Mouse (Mus musculus): ENCODE results near the gene Ooep. TPM values are rescaled to one million over a fixed set of nuclear protein-coding genes. Genes with fewer than 3 reads are reported as not detected.
"Not testable (repeated sequence)": the region's sequence is repeated elsewhere in the genome, so short reads cannot be mapped to it uniquely, and the experiment has no call there.

The Ooep gene
- polyA plus RNA-seq, 1 experiment from 2014 or later: 0.97 TPM

DNA sequence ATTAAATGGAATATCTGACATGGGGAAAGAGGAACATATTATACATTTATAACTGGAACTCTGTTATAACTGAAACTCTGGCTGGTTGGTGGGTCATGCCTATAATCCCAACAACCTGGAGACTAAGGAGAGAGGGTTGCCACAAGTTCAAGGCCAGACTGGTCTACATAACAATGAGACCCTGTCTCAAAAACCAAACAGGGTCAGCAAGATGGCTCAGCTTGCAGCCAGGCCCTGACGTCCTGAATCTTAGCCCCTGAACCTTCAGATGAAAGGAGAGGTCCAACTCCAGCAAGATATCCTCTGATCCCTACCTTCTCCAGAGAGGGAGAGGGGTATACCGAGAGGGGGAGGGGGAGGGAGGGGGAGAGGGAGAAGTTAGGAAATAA, 18.0 kb downstream of the Ooep start:
- no peak overlapping the region for H3K4me3 ChIP-seq
- H3K4me1 ChIP-seq: no peaks in the 10 kb centered on the region
- WGBS: 24% methylated on average over 2 of the region's 2 CpGs
- no peak overlapping the region for H3K27ac ChIP-seq
- no peak for DNase-seq (ENCODE audit: low spot score)
- no peaks in the 10 kb centered on the region for H3K9me3 ChIP-seq
- H3K27me3 ChIP-seq (ENCODE audit: insufficient read depth, poor library complexity, severe bottlenecking): no peaks in the 10 kb centered on the region
- no peaks in the 10 kb centered on the region for H3K36me3 ChIP-seq

DNA sequence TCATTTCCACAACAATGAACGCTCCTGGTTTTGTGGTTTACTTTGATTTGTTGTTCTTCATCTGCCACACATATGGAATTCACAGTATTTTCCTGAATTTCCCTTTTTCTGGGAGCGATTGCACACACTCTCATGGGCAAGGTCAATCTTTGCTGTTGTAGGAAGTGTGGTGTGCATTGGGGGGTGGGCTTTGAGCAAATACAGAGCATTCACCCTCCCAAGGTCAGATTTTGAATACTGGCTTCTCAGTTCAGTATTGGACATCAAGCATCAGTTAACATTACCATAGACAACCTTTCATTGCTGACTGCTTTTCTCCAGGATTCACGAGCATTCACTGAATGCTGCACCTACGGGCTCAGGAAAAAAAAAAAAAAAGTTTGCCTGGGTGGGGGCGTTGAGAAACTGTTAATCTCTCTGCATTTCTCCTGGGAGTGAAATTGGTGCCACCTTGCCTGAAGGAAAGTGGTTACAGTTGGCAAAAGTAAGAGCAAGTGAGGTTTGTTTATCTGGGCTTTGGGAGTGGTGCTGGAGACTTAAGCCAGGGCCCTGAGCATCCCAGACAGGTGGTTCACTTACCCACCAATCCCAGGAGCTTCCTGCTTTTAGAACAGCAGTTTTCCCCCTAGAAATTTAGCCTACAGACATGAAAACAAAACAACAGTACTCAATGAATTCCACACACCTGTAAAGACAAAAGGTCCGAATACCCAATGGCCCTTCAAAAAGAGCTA, 18.6 kb downstream of the Ooep start:
- H3K9me3 ChIP-seq: no peaks in the 10 kb centered on the region
- DNase-seq (ENCODE audit: low spot score): no peak
- no peaks in the 10 kb centered on the region for H3K27me3 ChIP-seq (ENCODE audit: insufficient read depth, poor library complexity, severe bottlenecking)
- no peak overlapping the region for H3K4me3 ChIP-seq
- no peak overlapping the region for H3K27ac ChIP-seq
- H3K36me3 ChIP-seq: no peaks in the 10 kb centered on the region
- H3K4me1 ChIP-seq: no peaks in the 10 kb centered on the region
- WGBS: 72% methylated on average over 6 of the region's 6 CpGs

DNA sequence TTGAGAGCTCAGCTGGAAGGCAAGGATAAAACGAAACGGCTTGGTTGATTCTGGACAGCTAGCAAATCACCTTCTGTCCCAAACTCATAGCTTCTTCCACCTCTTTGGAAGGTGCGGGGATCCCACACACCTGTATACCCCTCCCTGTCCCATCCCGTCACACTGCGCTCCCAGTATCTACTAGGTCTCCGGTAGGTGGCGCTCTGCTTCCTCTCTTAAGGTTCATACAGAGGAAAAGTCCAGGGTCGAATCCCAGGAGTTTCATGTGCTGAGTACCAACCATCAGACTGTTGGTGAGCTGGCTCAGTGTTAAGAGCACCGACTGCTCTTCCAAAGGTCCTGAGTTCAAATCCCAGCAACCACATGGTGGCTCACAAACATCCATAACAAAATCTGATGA, 20.5 kb downstream of the Ooep start:
- Histone ChIP-seq H3K27me3 (ENCODE audit: insufficient read depth, poor library complexity, severe bottlenecking) (no peaks in the 10 kb centered on the region), H3K4me1 (peaks cover 3% of the 10 kb centered on the region; the same call in 1 of the 2 replicates), H3K27ac (no peak overlapping the region), H3K4me3 (no peak overlapping the region), H3K9me3 (no peaks in the 10 kb centered on the region), H3K36me3 (no peaks in the 10 kb centered on the region)
- WGBS: 11% methylated on average over 9 of the region's 9 CpGs
- DNase-seq (ENCODE audit: low spot score): peak; percentile 79

DNA sequence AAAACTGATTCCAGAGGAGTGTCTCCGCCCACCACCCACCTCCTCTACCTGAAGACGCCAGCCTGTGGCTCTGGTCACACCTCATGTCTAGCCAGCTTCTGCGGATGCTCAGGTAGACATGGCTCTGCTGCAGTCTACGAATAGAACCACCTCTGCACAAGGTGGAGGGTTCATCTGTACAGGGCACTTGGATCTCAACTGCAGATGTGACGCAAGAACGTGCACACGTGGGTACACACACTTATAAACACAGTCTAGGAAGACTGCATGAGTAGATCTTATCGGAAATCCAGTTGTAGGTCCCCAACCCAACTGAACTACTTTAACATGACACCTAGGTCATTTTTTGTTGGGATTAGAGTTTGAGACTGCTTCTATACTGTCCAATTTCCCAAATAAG, 22.9 kb downstream of the Ooep start, which contains the start of gene Gsta2:
Gene Gsta2, minus strand, starts transcription at position 178 of the 400 bp plus-strand sequence.
- Histone ChIP-seq H3K36me3 (no peaks in the 10 kb centered on the region), H3K4me1 (peaks cover 3% of the 10 kb centered on the region; the same call in 1 of the 2 replicates), H3K27ac (no peak within 1 kb of the TSS), H3K27me3 (ENCODE audit: insufficient read depth, poor library complexity, severe bottlenecking) (no peaks in the 10 kb centered on the region), H3K9me3 (no peaks in the 10 kb centered on the region), H3K4me3 (no peak within 1 kb of the TSS)
- WGBS: 84% methylated on average over 8 of the region's 8 CpGs
- DNase-seq (ENCODE audit: low spot score): no peak

DNA sequence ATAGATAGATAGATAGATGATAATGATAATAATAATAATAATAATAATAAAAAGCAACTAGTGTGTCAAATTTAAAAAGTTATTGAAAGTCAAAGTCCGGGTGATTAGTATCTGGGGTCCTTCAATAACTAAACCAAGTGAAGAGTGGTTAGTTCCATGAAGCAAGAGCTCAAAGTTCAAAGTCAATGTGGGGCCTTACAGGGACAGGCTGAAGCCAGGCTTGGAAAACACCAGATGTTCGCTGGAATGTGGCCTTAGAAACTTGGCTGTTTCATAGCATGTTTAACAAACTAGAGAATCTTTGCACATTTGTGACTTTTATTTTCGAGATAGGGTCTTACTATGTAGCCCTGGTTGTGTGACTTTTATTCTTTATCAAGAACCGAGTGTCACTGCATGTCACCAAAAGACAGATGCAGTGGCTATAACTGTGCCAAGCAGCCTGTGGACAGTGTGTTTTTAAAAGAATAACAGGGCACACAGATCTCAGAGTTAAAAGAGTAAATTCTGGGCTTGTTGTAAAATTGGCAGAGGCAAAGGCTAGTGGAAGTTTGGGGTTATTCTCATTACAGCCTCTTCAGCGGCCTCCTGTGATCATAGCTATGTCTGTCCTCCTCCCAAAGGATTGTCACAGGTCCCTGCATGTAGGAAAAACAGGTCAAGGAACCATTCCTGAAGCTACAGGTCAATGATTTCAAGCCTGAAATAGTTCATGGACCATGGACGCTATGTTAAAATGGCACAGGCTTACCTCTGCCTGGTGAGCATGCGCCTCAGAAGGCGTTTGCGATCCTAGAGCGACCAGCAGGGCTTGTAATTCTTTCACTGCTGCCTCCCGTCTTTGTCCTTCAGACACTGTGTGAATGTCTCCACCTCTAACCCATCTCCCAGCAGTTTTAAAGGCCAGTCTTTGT, 23.6 kb downstream of the Ooep start:
- Histone ChIP-seq H3K9me3 (no peaks in the 10 kb centered on the region), H3K4me3 (no peak overlapping the region), H3K4me1 (peaks cover 3% of the 10 kb centered on the region; the same call in 1 of the 2 replicates), H3K27me3 (ENCODE audit: insufficient read depth, poor library complexity, severe bottlenecking) (no peaks in the 10 kb centered on the region), H3K27ac (no peak overlapping the region), H3K36me3 (no peaks in the 10 kb centered on the region)
- 72% methylated on average over 11 of the region's 11 CpGs for WGBS
- DNase-seq (ENCODE audit: low spot score): no peak

DNA sequence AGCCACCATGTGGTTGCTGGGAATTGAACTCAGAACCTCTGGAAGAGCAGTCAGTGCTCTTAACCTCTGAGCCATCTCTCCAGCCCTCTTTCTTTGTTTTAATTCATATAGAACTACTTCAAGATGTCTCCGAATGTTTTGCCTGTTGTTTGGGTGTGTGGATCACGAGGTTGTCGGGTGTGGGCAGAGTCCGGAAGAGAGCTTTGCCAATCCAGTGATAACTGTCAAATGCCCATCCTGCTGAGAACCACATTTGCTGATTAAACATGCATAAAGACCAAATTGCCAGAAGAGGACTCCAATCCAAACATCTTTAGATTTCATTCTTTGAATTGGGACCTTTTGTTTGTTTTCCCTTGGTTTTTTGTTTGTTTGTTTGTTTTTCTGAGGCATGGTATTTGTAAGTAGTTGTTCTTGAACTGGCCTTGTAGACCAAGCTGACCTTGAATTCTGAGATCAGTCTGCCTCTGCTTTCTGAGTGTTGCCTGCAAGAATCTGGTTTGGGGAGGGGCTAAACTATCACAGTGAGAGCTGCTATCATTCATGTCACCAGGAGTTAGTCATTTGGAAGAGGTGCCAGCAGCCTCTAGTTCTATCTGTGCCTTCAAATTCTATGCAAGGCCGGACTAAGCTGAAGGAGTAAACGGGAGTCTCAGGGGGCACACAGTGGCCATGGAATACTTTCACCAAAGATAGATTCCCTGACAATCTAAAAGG, 26.9 kb downstream of the Ooep start:
- H3K36me3 ChIP-seq: no peaks in the 10 kb centered on the region
- H3K27ac ChIP-seq: no peak overlapping the region
- no peaks in the 10 kb centered on the region for H3K9me3 ChIP-seq
- H3K27me3 ChIP-seq (ENCODE audit: insufficient read depth, poor library complexity, severe bottlenecking): no peaks in the 10 kb centered on the region
- H3K4me1 ChIP-seq: peaks cover 3% of the 10 kb centered on the region; the same call in 1 of the 2 replicates
- DNase-seq (ENCODE audit: low spot score): no peak
- no peak overlapping the region for H3K4me3 ChIP-seq
- 68% methylated on average over 6 of the region's 6 CpGs for WGBS

DNA sequence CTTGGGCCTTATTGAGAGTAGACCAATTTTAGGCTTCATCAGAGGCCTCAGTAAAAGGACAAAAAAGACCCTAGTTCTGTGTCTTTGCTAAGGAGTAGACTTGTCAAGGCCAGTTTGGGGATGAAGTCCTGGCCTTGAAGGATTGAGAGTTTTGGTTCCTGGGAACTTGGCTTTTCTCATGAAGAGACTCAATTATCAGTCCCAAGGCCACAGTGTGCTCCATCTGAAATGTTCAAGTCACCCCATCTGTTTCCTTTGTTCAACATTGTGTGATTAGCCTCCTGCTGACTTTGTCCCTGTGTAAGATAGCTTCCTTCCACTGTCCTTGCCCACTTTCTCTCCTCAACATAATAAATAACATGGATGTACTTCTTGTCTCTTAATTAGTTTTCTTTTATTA, 28.5 kb downstream of the Ooep start:
- not testable (repeated sequence) for DNase-seq (ENCODE audit: low spot score); H3K9me3 ChIP-seq; H3K36me3 ChIP-seq; H3K4me1 ChIP-seq; H3K4me3 ChIP-seq; H3K27me3 ChIP-seq (ENCODE audit: insufficient read depth, poor library complexity, severe bottlenecking); H3K27ac ChIP-seq

DNA sequence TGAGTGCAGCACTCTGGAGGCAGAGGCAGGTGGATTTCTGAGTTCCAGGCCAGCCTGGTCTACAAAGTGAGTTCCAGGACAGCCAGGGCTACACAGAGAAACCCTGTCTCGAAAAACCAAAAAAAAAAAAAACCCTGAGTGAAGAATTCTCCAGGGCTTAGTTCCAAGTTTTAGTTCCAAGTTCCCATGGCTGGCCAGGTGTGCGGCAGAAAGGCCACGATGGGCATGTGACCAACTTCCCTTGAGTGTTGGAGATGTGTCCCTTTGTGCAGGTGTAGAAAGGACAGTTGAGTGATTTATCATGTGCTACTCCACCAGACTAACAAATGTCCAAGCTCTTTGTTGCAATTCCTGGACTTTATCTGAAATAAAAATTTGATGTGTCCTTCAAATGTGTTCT, 29.4 kb downstream of the Ooep start:
- not testable (repeated sequence) for H3K4me1 ChIP-seq, H3K27ac ChIP-seq
- WGBS: 82% methylated on average over 3 of the region's 3 CpGs

DNA sequence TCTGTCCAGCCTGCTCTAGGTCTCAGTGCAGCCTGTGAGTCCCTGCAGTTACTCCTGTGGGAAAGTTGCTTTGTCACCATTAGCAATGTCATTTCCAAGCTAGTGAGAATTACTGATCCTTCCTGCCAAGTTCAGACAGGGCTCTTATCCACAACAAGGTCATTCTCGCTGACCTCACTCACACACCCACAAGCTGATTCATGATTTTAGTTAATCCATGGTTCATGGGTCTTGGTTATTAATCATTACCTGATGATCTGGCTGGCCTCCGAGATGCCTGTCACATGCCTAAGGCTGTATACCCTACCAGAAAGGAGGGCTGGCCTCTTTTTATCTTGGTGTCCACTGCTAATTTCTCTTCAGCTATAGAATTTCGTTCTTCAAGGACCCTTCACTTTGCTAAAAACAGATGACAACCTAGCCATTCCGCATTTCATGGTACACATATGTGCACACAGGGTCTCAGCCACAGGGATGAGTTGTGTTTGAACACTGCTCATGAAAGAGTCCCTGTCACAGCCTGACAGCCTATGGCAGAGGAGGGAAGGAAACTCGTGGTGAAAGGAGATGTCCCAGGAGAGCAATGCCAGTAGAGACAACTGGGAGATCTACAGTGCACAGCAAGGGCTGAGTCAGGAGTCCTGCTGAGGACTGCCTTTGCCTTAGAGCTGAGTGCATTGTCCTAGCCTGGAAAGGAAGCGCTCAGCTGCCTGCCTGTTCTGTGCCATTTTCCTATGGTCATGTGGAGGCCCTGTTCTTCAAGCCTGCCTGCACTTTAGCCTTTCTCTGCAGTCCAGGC, 30.1 kb downstream of the Ooep start:
- not testable (repeated sequence) for H3K4me3 ChIP-seq; DNase-seq (ENCODE audit: low spot score); H3K9me3 ChIP-seq; H3K4me1 ChIP-seq; H3K27ac ChIP-seq; H3K36me3 ChIP-seq; H3K27me3 ChIP-seq (ENCODE audit: insufficient read depth, poor library complexity, severe bottlenecking)
- WGBS: 68% methylated on average over 6 of the region's 6 CpGs

More for the DNA sequence above, 29.4 kb downstream of the Ooep start:
- not testable (repeated sequence) for H3K9me3 ChIP-seq; H3K27me3 ChIP-seq (ENCODE audit: insufficient read depth, poor library complexity, severe bottlenecking); DNase-seq (ENCODE audit: low spot score); H3K36me3 ChIP-seq; H3K4me3 ChIP-seq

DNA sequence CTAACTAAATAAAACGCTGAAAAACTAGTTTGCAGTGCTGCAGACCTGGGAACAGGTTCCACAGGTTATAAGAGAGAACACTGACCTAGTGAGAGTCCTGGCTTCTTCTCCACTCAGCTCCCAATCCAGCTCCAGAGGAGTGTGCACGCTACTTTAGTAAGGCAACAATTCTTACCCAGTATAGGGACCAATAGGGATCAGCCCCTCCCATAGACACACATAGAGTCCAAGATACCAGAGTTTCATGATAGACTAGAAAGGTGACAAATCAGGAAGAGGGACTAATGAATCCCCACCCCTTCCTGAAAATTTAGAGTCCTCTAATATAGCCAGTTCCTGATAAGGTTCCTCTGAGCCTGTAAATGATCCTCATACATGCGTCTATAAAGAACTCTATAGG, 31.5 kb downstream of the Ooep start:
- no peaks in the 10 kb centered on the region for H3K36me3 ChIP-seq
- DNase-seq (ENCODE audit: low spot score): no peak
- no peaks in the 10 kb centered on the region for H3K4me1 ChIP-seq
- 71% methylated on average over 3 of the region's 3 CpGs for WGBS
- H3K4me3 ChIP-seq: no peak overlapping the region
- no peaks in the 10 kb centered on the region for H3K27me3 ChIP-seq (ENCODE audit: insufficient read depth, poor library complexity, severe bottlenecking)
- no peaks in the 10 kb centered on the region for H3K9me3 ChIP-seq
- no peak overlapping the region for H3K27ac ChIP-seq

DNA sequence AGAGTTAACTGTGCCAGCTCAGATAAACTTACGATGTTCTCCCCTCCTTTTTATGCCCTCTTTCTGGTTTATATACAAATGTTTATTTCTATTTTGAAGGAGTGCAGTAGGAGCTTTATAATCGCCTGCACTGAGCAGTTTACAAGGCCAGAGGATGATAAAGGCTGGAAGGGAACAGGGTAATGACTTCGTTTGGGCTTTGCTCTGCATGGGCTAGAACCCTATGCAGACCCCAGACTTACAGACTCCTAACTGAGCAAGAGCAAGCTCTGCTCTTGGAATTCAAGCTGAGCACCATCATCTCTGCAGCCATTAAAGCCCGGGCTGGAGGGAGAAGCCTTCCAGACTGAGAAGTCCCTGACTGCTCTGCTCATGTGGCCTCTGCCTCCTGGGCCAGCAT, 33.3 kb downstream of the Ooep start:
- DNase-seq (ENCODE audit: low spot score); H3K4me3 ChIP-seq; H3K27ac ChIP-seq; H3K9me3 ChIP-seq; H3K27me3 ChIP-seq (ENCODE audit: insufficient read depth, poor library complexity, severe bottlenecking); H3K36me3 ChIP-seq; H3K4me1 ChIP-seq: not testable (repeated sequence)
- WGBS: 63% methylated on average over 4 of the region's 4 CpGs

DNA sequence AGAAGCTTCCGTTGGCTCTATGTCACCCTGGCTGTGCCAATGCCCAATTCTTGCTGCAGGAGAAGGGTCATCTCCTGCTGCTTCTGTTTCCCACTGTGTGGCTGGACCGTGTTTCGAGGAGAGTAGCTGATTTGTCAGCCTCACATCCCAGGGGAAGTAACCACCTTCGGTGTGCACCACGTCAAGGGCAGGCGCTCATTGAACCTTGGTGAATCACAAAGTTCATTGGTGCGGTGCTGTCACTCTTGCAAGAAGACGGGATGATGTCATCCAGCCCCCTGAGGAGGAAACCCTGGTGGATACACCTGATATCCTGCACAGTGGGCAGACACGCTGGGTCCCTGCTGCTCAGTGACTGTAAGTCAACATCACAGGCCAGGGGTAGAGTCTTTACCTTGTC, 35.5 kb downstream of the Ooep start:
- H3K9me3 ChIP-seq; H3K4me1 ChIP-seq; H3K27ac ChIP-seq; H3K36me3 ChIP-seq; H3K27me3 ChIP-seq (ENCODE audit: insufficient read depth, poor library complexity, severe bottlenecking); H3K4me3 ChIP-seq: not testable (repeated sequence)
- 84% methylated on average over 9 of the region's 9 CpGs for WGBS
- peak; percentile 39 for DNase-seq (ENCODE audit: low spot score)
